Mouse (Mus musculus) spleen, postnatal 36 days (tissue): ENCODE results near the gene Gm826.

Experiments used
- DNase-seq, 2 experiments: peaks; one replicate each; pipeline ENCODE4 v3.0.0; 2022; ENCODE audit warnings: low spot score in 2 of 2, mixed read lengths in 1 of 2

The Gm826 gene

GRCm38 (mm10) chr2:160353581-160353980 lies 19.6 kb upstream of the Gm826 start:
- DNase-seq: no peak

- DNase-seq: peak in 1 of 2 experiments; percentile 11
Measured at GRCm38 (mm10) chr2:160351038-160351574, 17.1 kb upstream of the Gm826 start.

- no peak for DNase-seq
Measured at GRCm38 (mm10) chr2:160349578-160349977, 15.6 kb upstream of the Gm826 start.

- no peak for DNase-seq
Measured at GRCm38 (mm10) chr2:160348796-160349195, 14.8 kb upstream of the Gm826 start.

- no peak for DNase-seq
Measured at GRCm38 (mm10) chr2:160348072-160348604, 14.2 kb upstream of the Gm826 start.

GRCm38 (mm10) chr2:160345644-160346043 lies 11.7 kb upstream of the Gm826 start:
- no peak for DNase-seq

DNA sequence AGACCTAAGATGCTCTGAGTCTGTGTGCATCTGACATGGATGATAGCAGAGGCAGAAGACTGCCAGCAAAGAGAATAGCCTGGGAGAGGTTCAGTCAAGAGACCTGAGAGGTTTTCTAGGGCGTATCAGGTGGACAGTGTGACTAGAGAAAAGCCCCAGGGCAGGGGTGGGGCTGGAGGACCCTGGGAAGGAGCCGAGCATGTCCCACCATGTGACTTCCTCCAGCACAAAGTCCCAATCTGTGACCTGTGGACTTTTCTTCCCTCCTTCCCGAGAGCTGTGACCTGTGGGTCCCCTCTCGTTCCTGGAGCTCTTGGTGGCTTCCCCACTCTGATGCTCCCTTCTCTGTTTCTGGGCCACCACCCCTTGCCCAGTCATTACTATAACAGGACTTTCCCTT lies 6.2 kb upstream of the Gm826 start:
- no peak for DNase-seq

DNA sequence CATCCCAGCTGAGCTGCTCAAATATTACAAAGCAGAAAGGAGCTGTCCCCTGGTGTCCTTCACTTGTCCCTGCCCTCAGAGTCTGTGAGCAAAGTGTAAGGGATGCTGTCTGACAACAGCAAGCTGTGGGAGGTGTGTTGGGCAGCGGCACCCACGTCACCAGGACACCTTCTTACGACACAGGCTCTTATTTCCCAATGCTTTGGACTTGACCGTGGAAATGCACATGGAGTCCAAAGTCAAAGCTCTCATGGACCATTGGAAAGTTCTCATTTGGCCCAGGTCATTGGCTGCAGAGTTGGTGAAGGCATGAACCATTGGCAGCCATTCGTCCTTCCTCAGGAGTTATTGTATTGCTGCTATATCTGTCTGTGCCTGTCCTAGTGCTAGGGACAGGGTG lies 5.6 kb upstream of the Gm826 start:
- DNase-seq: no peak

- no peak for DNase-seq
Measured at GRCm38 (mm10) chr2:160336053-160336452, 2.1 kb upstream of the Gm826 start.

GRCm38 (mm10) chr2:160335043-160335442 lies 1.1 kb upstream of the Gm826 start:
- DNase-seq: no peak

- DNase-seq: no peak
Measured at GRCm38 (mm10) chr2:160332516-160333325, 1.2 kb downstream of the Gm826 start.

DNA sequence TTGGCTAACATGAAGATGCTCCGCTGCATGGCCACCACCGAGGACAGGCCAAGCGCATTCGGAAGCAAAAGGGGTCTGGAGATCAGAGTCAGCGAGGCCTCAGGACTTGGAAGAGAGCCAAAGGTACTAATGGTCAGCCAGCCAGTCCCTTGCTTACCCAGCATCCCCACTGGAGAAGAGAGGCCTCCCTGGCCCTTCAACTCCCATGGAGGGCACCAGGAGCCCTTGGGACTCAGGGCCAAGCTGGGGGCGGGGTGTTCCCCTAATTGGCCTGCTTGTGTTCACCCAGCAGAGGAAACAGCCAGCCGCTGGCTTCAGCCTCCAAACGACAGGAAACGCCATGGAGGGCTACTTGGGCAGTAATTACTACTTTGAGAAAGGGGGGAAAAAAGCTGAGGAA lies 5.1 kb downstream of the Gm826 start:
- peak; percentile 4 to 13 for DNase-seq

- DNase-seq: no peak
Measured at GRCm38 (mm10) chr2:160327716-160328115, 6.2 kb downstream of the Gm826 start.

DNA sequence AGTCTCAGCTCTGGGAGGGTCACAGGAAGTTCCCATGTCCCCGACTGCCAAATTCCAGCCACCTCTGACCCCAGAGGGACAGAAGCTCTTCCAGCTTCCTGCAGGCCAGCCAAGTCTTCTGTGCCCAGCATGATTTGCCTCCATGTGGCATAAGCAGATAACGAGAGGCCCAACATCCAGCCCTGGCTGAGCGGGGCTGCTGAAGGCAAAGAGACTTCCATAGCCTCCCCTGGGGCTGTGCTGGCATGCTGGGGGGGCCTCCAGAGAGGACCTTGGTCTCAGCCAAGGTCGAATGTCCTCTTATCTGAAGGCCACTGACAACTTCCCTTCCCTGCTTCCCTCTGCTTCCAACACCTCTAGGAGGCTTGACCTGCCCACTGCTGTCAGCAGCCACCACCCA lies 6.8 kb downstream of the Gm826 start:
- DNase-seq: peak; percentile 27 to 29

DNA sequence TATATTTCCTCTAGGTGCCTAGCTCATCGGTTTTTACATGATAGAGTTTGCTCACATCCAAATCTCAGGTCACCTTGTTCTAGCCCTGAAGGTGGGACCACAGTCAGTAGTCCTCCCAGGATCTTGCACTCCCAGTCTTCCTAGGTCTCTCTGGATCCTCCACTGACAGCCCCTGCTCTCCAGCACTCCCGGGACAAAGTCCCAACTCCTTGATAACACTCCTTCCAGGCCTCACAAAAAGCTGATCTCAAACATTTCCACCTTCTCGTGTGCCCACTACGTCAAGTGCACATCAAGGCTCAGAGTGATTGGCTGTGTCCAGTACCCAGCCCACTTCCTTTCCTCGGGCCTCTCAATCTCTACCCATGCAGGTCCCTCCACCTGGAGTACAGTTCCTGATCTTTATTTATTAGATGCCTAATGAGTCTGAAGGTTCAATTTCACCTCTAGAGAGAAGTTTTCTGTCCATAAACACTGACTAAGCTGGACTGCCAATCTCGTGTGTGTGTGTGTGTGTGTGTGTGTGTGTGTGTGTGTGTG lies 8.8 kb downstream of the Gm826 start:
- DNase-seq: no peak

DNA sequence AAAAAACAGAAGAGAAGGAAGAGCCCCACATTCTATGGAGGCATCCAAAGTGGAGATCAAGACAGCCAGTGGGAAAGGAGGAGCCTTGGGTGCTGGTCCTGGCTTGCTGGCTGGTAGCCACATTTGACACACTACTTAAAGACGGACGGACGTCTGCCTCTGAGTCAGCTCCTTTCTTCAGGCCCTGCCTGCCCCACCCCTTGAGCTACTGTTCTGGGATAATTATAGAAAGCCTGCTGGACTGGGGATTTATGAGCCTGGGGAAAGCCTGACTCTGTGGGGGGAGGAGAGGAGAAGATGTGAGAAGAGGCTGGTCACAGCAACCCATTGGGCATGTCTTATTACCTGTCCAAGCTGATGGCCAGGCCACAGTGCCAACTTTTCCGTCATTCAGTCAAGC lies 12.1 kb downstream of the Gm826 start:
- no peak for DNase-seq

DNA sequence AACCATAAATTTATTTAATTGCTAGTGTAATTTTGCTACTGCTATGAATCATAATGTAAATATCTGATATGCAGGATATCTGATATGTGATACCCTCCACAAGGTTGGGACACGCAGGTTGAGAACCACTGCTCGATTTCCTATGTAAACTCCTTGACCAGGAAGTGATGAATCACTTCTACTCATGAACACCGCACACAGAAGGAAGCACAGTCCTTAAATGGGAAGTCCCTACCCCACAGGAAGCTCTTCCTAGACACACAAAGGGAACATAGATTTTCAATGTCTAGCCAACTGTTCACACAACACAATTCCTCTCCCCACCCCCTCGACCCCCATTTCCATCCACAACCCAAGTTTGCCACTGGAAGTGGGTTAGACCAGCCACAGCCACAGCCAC lies 15.7 kb downstream of the Gm826 start:
- DNase-seq: no peak

- DNase-seq: no peak
Measured at GRCm38 (mm10) chr2:160313595-160314007, 20.4 kb downstream of the Gm826 start.

- DNase-seq: no peak
Measured at GRCm38 (mm10) chr2:160305070-160305469, 28.9 kb downstream of the Gm826 start.

- DNase-seq: no peak
Measured at GRCm38 (mm10) chr2:160303992-160304391, 30.0 kb downstream of the Gm826 start.

DNA sequence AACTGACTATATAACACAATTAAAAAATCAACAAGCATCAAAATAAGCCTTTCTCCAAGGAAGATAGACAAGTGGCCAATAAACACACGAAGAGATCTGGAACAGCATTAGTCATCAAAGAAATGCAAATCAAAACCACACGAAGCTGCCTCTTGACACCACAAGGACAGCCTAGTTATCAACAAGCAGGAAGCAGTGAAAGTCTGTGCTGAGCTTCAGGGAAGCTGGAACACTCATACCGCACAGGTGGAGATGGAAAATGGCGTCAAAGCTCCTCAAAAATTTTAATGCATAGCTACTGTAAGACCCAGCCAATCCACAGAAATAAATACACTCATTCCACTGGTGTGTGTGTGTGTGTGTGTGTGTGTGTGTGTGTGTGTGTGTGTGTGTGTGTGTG lies 31.9 kb downstream of the Gm826 start:
- no peak for DNase-seq

GRCm38 (mm10) chr2:160298586-160298985 lies 35.4 kb downstream of the Gm826 start:
- DNase-seq: no peak

- no peak for DNase-seq
Measured at GRCm38 (mm10) chr2:160288538-160289151, 45.3 kb downstream of the Gm826 start.
